Mouse (Mus musculus) retina, embryonic 14.5 days (tissue): ENCODE results near the gene Sox14.

Experiments
- DNase-seq: peaks from one replicate; pipeline ENCODE4 v3.0.0-alpha.2; 2015; ENCODE audit warnings: low spot score

Sox14 gene

GRCm38 (mm10) chr9:99875618-99876372 lies at the start of gene Sox14:
Gene Sox14 (minus strand): TSS chr9:99876170.
- peak; percentile 31 for DNase-seq

GRCm38 (mm10) chr9:99879311-99879710 lies 3.3 kb upstream of the Sox14 start:
- peak; percentile 46 for DNase-seq

- no peak for DNase-seq
Observed at GRCm38 (mm10) chr9:99878588-99878987, 2.6 kb upstream of the Sox14 start.

GRCm38 (mm10) chr9:99877056-99877546 lies 1.1 kb upstream of the Sox14 start:
- no peak for DNase-seq

GRCm38 (mm10) chr9:99876373-99877055 lies 544 bp upstream of the Sox14 start:
- peak; percentile 19 for DNase-seq

GRCm38 (mm10) chr9:99874735-99875617 lies 994 bp downstream of the Sox14 start:
- DNase-seq, result peak; percentile 36

GRCm38 (mm10) chr9:99873721-99874120 lies 2.2 kb downstream of the Sox14 start:
- peak; percentile 24 for DNase-seq

GRCm38 (mm10) chr9:99873116-99873620 lies 2.8 kb downstream of the Sox14 start:
- DNase-seq, result peak; percentile 37

GRCm38 (mm10) chr9:99872204-99873115 lies 3.5 kb downstream of the Sox14 start:
- peak; percentile 45 for DNase-seq

- DNase-seq, result peak; percentile 42
Observed at GRCm38 (mm10) chr9:99871556-99872203, 4.3 kb downstream of the Sox14 start.

- peak; percentile 33 for DNase-seq
Observed at GRCm38 (mm10) chr9:99870780-99871555, 5.0 kb downstream of the Sox14 start.

GRCm38 (mm10) chr9:99869936-99870779 lies 5.8 kb downstream of the Sox14 start:
- DNase-seq, result peak; percentile 35

- peak; percentile 26 for DNase-seq
Observed at GRCm38 (mm10) chr9:99869275-99869674, 6.7 kb downstream of the Sox14 start.

- peak; percentile 68 for DNase-seq
Observed at GRCm38 (mm10) chr9:99868606-99869005, 7.4 kb downstream of the Sox14 start.

- peak; percentile 31 for DNase-seq
Observed at GRCm38 (mm10) chr9:99868054-99868453, 7.9 kb downstream of the Sox14 start.

GRCm38 (mm10) chr9:99862936-99863335 lies 13.0 kb downstream of the Sox14 start:
- no peak for DNase-seq

GRCm38 (mm10) chr9:99854486-99854885 lies 21.5 kb downstream of the Sox14 start:
- DNase-seq, result no peak

GRCm38 (mm10) chr9:99853356-99853755 lies 22.6 kb downstream of the Sox14 start:
- DNase-seq, result no peak

GRCm38 (mm10) chr9:99850354-99850753 lies 25.6 kb downstream of the Sox14 start:
- no peak for DNase-seq
